Mouse (Mus musculus): ENCODE measurements around the gene Lamtor2. TPM values are rescaled to one million over a fixed set of nuclear protein-coding genes. Genes with fewer than 3 reads are reported as not detected.
A peak's percentile ranks its signal among the peaks of the same experiment; 100 is the strongest.

The Lamtor2 gene
- polyA plus RNA-seq, 1 experiment: 122 TPM

GRCm38 (mm10) chr3:88540085-88540484 is 12.8 kb downstream of the Lamtor2 start:
- DNase-seq (ENCODE audit: low read depth): peak; percentile 37
- no peak for TF ChIP-seq POLR2A (IDR thresholded peaks at IDR 0.05; ENCODE audit: borderline replicate concordance, extremely low read depth, insufficient read depth, insufficient read length, poor library complexity, severe bottlenecking)

- peak; percentile 87 for DNase-seq (ENCODE audit: low read depth)
These were observed 13.5 kb downstream of the Lamtor2 start for GRCm38 (mm10) chr3:88539397-88539796.

GRCm38 (mm10) chr3:88538271-88539145 is 14.4 kb downstream of the Lamtor2 start:
- peak; percentile 63 for DNase-seq (ENCODE audit: low read depth)
- TF ChIP-seq CTCF (IDR thresholded peaks at IDR 0.05; ENCODE audit: borderline replicate concordance, extremely low read depth, insufficient read depth, insufficient read length): no peak
- no peak for TF ChIP-seq POLR2A (IDR thresholded peaks at IDR 0.05; ENCODE audit: borderline replicate concordance, extremely low read depth, insufficient read depth, insufficient read length, poor library complexity, severe bottlenecking)

More at GRCm38 (mm10) chr3:88539397-88539796, 13.5 kb downstream of the Lamtor2 start:
- TF ChIP-seq POLR2A (IDR thresholded peaks at IDR 0.05; ENCODE audit: borderline replicate concordance, extremely low read depth, insufficient read depth, insufficient read length, poor library complexity, severe bottlenecking): no peak
- TF ChIP-seq CTCF (IDR thresholded peaks at IDR 0.05; ENCODE audit: borderline replicate concordance, extremely low read depth, insufficient read depth, insufficient read length): no peak

- no peak for DNase-seq (ENCODE audit: low read depth)
- TF ChIP-seq POLR2A (IDR thresholded peaks at IDR 0.05; ENCODE audit: borderline replicate concordance, extremely low read depth, insufficient read depth, insufficient read length, poor library complexity, severe bottlenecking): no peak
- TF ChIP-seq CTCF (IDR thresholded peaks at IDR 0.05; ENCODE audit: borderline replicate concordance, extremely low read depth, insufficient read depth, insufficient read length): no peak
These were observed 15.7 kb downstream of the Lamtor2 start for GRCm38 (mm10) chr3:88537146-88537545.

GRCm38 (mm10) chr3:88536103-88536930 is 16.6 kb downstream of the Lamtor2 start:
- DNase-seq (ENCODE audit: low read depth): peak; percentile 76
- no peak for TF ChIP-seq CTCF (IDR thresholded peaks at IDR 0.05; ENCODE audit: borderline replicate concordance, extremely low read depth, insufficient read depth, insufficient read length)
- no peak for TF ChIP-seq POLR2A (IDR thresholded peaks at IDR 0.05; ENCODE audit: borderline replicate concordance, extremely low read depth, insufficient read depth, insufficient read length, poor library complexity, severe bottlenecking)

GRCm38 (mm10) chr3:88535527-88535926 is 17.3 kb downstream of the Lamtor2 start:
- TF ChIP-seq POLR2A (IDR thresholded peaks at IDR 0.05; ENCODE audit: borderline replicate concordance, extremely low read depth, insufficient read depth, insufficient read length, poor library complexity, severe bottlenecking) (no peak), CTCF (IDR thresholded peaks at IDR 0.05; ENCODE audit: borderline replicate concordance, extremely low read depth, insufficient read depth, insufficient read length) (no peak)
- no peak for DNase-seq (ENCODE audit: low read depth)

GRCm38 (mm10) chr3:88535005-88535404 is 17.9 kb downstream of the Lamtor2 start:
- TF ChIP-seq CTCF (IDR thresholded peaks at IDR 0.05; ENCODE audit: borderline replicate concordance, extremely low read depth, insufficient read depth, insufficient read length) (no peak), POLR2A (IDR thresholded peaks at IDR 0.05; ENCODE audit: borderline replicate concordance, extremely low read depth, insufficient read depth, insufficient read length, poor library complexity, severe bottlenecking) (no peak)
- DNase-seq (ENCODE audit: low read depth): no peak

GRCm38 (mm10) chr3:88533706-88534105 is 19.2 kb downstream of the Lamtor2 start:
- TF ChIP-seq POLR2A (IDR thresholded peaks at IDR 0.05; ENCODE audit: borderline replicate concordance, extremely low read depth, insufficient read depth, insufficient read length, poor library complexity, severe bottlenecking) (no peak), CTCF (IDR thresholded peaks at IDR 0.05; ENCODE audit: borderline replicate concordance, extremely low read depth, insufficient read depth, insufficient read length) (no peak)
- DNase-seq (ENCODE audit: low read depth): peak; percentile 66

GRCm38 (mm10) chr3:88532689-88533511 is 20.0 kb downstream of the Lamtor2 start:
- TF ChIP-seq POLR2A (IDR thresholded peaks at IDR 0.05; ENCODE audit: borderline replicate concordance, extremely low read depth, insufficient read depth, insufficient read length, poor library complexity, severe bottlenecking): no peak
- no peak for TF ChIP-seq CTCF (IDR thresholded peaks at IDR 0.05; ENCODE audit: borderline replicate concordance, extremely low read depth, insufficient read depth, insufficient read length)
- DNase-seq (ENCODE audit: low read depth): peak; percentile 85

GRCm38 (mm10) chr3:88532299-88532674 is 20.6 kb downstream of the Lamtor2 start, which contains the start of gene Mex3a:
Gene Mex3a, plus strand, starts transcription at chr3:88532395.
- no peak for DNase-seq (ENCODE audit: low read depth)
- TF ChIP-seq POLR2A (IDR thresholded peaks at IDR 0.05; ENCODE audit: borderline replicate concordance, extremely low read depth, insufficient read depth, insufficient read length, poor library complexity, severe bottlenecking) (no peak), CTCF (IDR thresholded peaks at IDR 0.05; ENCODE audit: borderline replicate concordance, extremely low read depth, insufficient read depth, insufficient read length) (no peak)
